Mouse (Mus musculus) heart, postnatal 0 days (tissue): ENCODE data around the gene Haus5. TPM values are rescaled to one million over a fixed set of nuclear protein-coding genes. Genes with fewer than 3 reads are reported as not detected.

Experiments
- ATAC-seq: fragments of 200-750 bp; cut with Nextera tagmentation; 2 replicates; pipeline ENCODE4 v1.8.0; 2017; ENCODE audit warnings: low read depth, moderate number of reproducible peaks, moderate library complexity; ENCODE audit not compliant: insufficient read depth
- DNase-seq: peaks from one replicate; pipeline ENCODE4 v3.0.0-alpha.2; 2016; ENCODE audit warnings: low spot score
- H3K27ac ChIP-seq: fragments of 300-500 bp; sonication (generic); 2 replicates; pipeline ENCODE4 v1.5.1; 2014; ENCODE audit warnings: low read depth, mild to moderate bottlenecking
- H3K27me3 ChIP-seq: fragments of 300-500 bp; sonication (generic); 2 replicates; pipeline ENCODE4 v1.6.1; 2014; ENCODE audit warnings: low read length, mixed read lengths; ENCODE audit not compliant: control insufficient read depth, insufficient read depth
- H3K36me3 ChIP-seq: fragments of 300-500 bp; sonication (generic); replicated peaks from 2 replicates; pipeline ENCODE4 v1.6.1; 2014; ENCODE audit warnings: low read length, mixed read lengths; ENCODE audit not compliant: control insufficient read depth, insufficient read depth
- H3K4me1 ChIP-seq: fragments of 300-500 bp; sonication (generic); 2 replicates; pipeline ENCODE4 v1.6.1; 2014; ENCODE audit warnings: antibody characterized with exemption; ENCODE audit not compliant: control insufficient read depth, insufficient read depth
- H3K4me2 ChIP-seq: fragments of 300-500 bp; sonication (generic); 2 replicates; pipeline ENCODE4 v1.6.1; 2014; ENCODE audit warnings: low read depth, mild to moderate bottlenecking, low read length, moderate library complexity
- H3K4me3 ChIP-seq: fragments of 300-500 bp; sonication (generic); 2 replicates; pipeline ENCODE4 v1.5.1; 2014; ENCODE audit warnings: low read depth, low read length
- H3K9ac ChIP-seq: fragments of 300-500 bp; sonication (generic); replicated peaks from 2 replicates; pipeline ENCODE4 v1.6.1; 2014; ENCODE audit warnings: low read depth, low read length, mixed read lengths
- H3K9me3 ChIP-seq: fragments of 300-500 bp; sonication (generic); replicated peaks from 2 replicates; pipeline ENCODE4 v1.6.1; 2016; ENCODE audit warnings: low read length; ENCODE audit not compliant: control insufficient read depth
- CTCF ChIP-seq: IDR thresholded peaks from 2 replicates; pipeline ENCODE4 v1.5.1; 2016; ENCODE audit warnings: antibody characterized with exemption, control low read depth, low read depth
- EP300 ChIP-seq: IDR thresholded peaks from 2 replicates; pipeline ENCODE4 v1.6.1; 2016; ENCODE audit warnings: antibody characterized with exemption, low read depth
- WGBS: fragments of 180-500 bp; shearing (Covaris S2); extraction: QIAGEN DNeasy Blood & Tissue Kit; methylation state at CpG from one replicate; pipeline ENCODE4 v1.1.7; 2014; 5-methylcytosine and 5-hydroxymethylcytosine counted together
- polyA plus RNA-seq: library from polyadenylated mRNA; unstranded; fragments of >200 nt; fragmentation: Nextera tagmentation; extraction: Ambion mirVana; gene quantifications from 2 replicates; pipeline ENCODE4 v1.2.1, GENCODE M21; 2015
- total RNA-seq: library from RNA; depleted of rRNA; stranded (reverse); fragments of >200 nt; gene quantifications from 2 replicates; pipeline ENCODE4 v1.2.3, GENCODE M21; 2014; ENCODE audit warnings: low replicate concordance

The Haus5 gene
- total and polyA plus RNA-seq, 2 experiments from 2014 or later = 9.5 to 19.8 TPM

DNA sequence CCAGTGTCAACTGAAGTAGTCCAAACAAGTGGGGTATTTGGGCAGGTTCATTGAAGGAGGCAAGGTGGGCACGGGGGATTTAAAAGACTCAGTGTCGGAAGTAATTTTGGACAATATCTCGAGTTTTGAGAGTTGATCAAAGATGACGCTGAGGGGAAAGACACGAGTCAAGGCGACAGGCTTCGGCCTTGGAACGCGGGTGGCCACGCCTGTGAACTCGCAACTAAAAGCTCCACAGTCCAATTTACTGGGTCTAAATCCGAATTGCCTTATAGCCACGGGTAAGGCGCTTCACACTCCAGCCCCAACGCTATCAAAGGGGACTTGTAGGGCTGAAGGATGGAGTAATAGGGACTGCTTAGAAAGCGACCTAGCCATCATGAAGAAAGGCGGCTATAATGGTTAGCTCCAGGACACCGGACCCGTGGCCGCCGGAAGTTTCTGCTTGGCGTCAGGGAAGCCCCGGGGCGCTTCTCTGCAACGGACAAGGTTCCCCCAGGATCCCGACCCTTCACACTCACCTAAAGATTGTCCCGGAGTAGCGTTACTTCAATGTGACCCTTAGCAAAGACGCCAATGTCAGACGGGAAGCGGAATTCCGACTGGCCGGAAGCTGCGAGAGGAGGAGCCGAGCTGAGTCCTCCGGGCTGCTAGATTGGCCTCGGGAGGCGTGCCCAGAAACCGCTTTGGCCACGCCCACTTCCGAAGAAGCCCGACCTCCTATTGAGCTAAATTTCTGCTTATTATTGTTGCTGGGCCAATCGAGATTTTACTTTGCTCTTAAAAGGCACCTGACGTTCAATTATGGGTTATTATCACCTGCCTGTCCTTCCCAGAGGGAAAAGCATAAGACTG is 39.0 kb downstream of the Haus5 start, which contains the start of gene Cox6b1:
Gene Cox6b1, minus strand, starts transcription at position 622 of the 855 bp plus-strand sequence.
- no peaks in the 10 kb centered on the region for H3K27me3 ChIP-seq
- 1% methylated on average over 44 of the region's 44 CpGs for WGBS
- H3K9me3 ChIP-seq = no peaks in the 10 kb centered on the region
- H3K36me3 ChIP-seq = peaks cover 35% of the 10 kb centered on the region
- ATAC-seq (peak; percentile 94), DNase-seq (peak; percentile 94)
- H3K4me1 ChIP-seq = peaks cover 10% of the 10 kb centered on the region; the same call in 1 of the 2 replicates
- H3K4me3 ChIP-seq = peak within 1 kb of the TSS; percentile 83
- H3K4me2 ChIP-seq = peak within 1 kb of the TSS; percentile 90
- H3K9ac ChIP-seq = peak within 1 kb of the TSS; percentile 92
- no peak for TF ChIP-seq CTCF
- no peak for TF ChIP-seq EP300
- peak within 1 kb of the TSS; percentile 87 for H3K27ac ChIP-seq

DNA sequence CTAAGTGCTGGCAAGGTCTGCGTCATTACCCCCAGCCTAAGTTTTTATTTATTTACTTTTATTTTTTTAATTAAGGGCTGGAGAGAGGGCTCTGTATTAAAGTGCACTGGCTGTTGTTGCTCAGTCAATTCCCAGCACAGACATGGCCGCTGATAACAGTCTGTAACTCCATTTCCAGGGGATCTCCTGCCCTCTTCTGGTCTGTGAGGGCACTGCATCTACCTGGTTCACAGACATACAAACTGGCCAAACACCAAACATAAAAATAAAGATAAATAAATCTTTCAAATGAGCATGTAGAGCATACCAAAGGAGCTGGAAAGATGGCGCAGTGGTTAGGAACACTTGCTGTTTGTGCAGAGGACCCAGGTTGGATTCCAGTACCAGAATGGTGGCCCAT is 45.6 kb downstream of the Haus5 start:
- no peaks in the 10 kb centered on the region for H3K4me1 ChIP-seq
- peaks cover 71% of the 10 kb centered on the region for H3K36me3 ChIP-seq
- no peak overlapping the region for H3K27ac ChIP-seq
- DNase-seq = no peak
- peak; percentile 42 for TF ChIP-seq CTCF
- TF ChIP-seq EP300 = no peak
- H3K9ac ChIP-seq = no peak overlapping the region
- H3K27me3 ChIP-seq = no peaks in the 10 kb centered on the region
- H3K4me2 ChIP-seq = no peak overlapping the region
- no peaks in the 10 kb centered on the region for H3K9me3 ChIP-seq
- H3K4me3 ChIP-seq = no peak overlapping the region
- WGBS = 86% methylated on average over 3 of the region's 3 CpGs
- ATAC-seq = no peak

DNA sequence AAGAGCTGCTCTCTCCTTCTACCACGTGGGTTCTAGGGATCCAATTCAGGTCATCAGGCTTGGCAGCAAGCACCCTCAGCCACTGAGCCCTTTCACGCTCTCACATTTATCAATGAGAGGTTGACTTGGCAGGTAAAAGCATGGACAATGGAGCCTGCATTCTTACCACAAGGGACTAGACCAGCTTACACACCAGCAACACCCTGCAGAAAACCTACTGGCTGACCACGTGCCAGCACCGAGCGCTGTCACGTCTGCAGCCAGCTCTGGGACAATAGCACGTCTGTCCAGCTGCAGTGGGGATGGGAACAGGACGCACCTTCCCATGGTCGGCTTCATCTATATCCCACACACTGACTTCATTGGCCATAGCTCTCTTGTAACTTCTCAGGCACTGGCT is 46.1 kb downstream of the Haus5 start:
- no peak overlapping the region for H3K9ac ChIP-seq
- no peaks in the 10 kb centered on the region for H3K27me3 ChIP-seq
- H3K27ac ChIP-seq = no peak overlapping the region
- peaks cover 66% of the 10 kb centered on the region for H3K36me3 ChIP-seq
- no peak overlapping the region for H3K4me3 ChIP-seq
- H3K4me1 ChIP-seq = no peaks in the 10 kb centered on the region
- no peaks in the 10 kb centered on the region for H3K9me3 ChIP-seq
- 91% methylated on average over 9 of the region's 9 CpGs for WGBS
- DNase-seq (no peak), ATAC-seq (no peak)
- TF ChIP-seq EP300 (no peak), CTCF (no peak)
- H3K4me2 ChIP-seq = no peak overlapping the region

DNA sequence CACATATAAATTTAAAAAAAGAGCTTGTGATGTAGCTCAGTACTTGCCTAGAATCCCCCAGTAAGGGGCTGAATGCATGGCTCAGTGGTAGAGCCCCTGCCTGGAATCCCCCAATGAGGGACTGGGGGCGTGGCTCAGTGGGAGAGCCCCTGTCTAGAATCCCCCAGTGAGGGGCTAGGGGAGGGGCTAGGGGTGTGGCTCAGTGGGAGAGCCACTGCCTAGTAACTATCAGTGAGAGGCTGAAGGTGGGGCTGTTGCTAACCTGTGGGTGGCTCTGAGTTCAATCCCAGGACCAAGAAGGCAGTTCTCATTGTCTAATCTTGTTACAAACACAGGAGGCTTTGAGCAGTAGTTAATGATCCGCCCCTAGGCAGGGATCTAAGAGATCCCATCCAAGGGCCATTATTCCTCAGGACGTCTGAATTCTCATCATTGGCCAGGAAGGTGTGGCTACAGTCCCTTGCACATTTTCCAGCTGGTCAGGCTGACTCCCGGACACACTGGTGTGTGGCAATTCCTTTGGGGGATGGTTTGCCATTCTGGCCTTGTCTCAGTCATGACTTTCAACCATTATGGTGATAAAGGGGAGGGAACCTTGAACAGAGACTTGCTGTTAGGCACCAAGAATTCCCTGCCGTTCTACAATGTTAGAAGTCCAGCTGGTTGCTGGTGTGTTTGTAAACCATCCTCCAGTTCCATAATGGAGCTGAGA is 49.6 kb downstream of the Haus5 start:
- H3K4me1 ChIP-seq = peaks cover 5% of the 10 kb centered on the region; the same call in 1 of the 2 replicates
- H3K27ac ChIP-seq = no peak overlapping the region
- DNase-seq (no peak), ATAC-seq (no peak)
- WGBS = 53% methylated on average over 5 of the region's 5 CpGs
- no peak overlapping the region for H3K9ac ChIP-seq
- no peak overlapping the region for H3K4me2 ChIP-seq
- H3K27me3 ChIP-seq = no peaks in the 10 kb centered on the region
- peaks cover 39% of the 10 kb centered on the region for H3K36me3 ChIP-seq
- no peaks in the 10 kb centered on the region for H3K9me3 ChIP-seq
- H3K4me3 ChIP-seq = no peak overlapping the region
- TF ChIP-seq CTCF = no peak
- TF ChIP-seq EP300 = no peak

DNA sequence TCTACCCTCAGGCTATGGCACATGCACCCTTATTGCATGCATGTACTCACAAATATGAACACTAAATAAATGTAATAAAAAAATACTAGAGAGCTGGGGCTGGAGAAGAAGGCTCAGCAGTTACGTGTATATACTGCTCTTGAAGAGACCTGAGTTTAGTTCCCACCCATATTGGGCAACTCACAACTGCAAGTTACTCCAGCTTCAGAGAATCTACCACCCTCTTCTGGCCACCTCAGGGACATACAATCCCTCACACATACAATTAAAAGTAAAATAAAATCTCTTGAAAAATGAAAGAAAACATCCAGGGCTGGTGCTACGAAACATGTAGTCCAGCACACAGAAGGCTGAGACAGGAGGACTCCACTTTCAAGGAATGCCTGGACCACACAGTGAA is 50.3 kb downstream of the Haus5 start:
- H3K4me3 ChIP-seq = no peak overlapping the region
- TF ChIP-seq EP300 (no peak), CTCF (peak; percentile 13; the same call in 1 of the 2 replicates)
- H3K36me3 ChIP-seq = peaks cover 38% of the 10 kb centered on the region
- H3K4me2 ChIP-seq = no peak overlapping the region
- no peaks in the 10 kb centered on the region for H3K9me3 ChIP-seq
- 81% methylated on average over 2 of the region's 2 CpGs for WGBS
- no peak for ATAC-seq
- H3K4me1 ChIP-seq = peaks cover 8% of the 10 kb centered on the region; the same call in 1 of the 2 replicates
- no peak overlapping the region for H3K27ac ChIP-seq
- DNase-seq = no peak
- no peaks in the 10 kb centered on the region for H3K27me3 ChIP-seq
- no peak overlapping the region for H3K9ac ChIP-seq
